Mouse (Mus musculus): ENCODE measurements around the gene Caml. TPM values are rescaled to one million over a fixed set of nuclear protein-coding genes. Genes with fewer than 3 reads are reported as not detected.
A peak's percentile ranks its signal among the peaks of the same experiment; 100 is the strongest.
"Not testable (repeated sequence)": the region's sequence is repeated elsewhere in the genome, so short reads cannot be mapped to it uniquely, and the experiment has no call there.

Caml gene
- polyA plus RNA-seq, 1 experiment from 2014 or later: 78.8 TPM

DNA sequence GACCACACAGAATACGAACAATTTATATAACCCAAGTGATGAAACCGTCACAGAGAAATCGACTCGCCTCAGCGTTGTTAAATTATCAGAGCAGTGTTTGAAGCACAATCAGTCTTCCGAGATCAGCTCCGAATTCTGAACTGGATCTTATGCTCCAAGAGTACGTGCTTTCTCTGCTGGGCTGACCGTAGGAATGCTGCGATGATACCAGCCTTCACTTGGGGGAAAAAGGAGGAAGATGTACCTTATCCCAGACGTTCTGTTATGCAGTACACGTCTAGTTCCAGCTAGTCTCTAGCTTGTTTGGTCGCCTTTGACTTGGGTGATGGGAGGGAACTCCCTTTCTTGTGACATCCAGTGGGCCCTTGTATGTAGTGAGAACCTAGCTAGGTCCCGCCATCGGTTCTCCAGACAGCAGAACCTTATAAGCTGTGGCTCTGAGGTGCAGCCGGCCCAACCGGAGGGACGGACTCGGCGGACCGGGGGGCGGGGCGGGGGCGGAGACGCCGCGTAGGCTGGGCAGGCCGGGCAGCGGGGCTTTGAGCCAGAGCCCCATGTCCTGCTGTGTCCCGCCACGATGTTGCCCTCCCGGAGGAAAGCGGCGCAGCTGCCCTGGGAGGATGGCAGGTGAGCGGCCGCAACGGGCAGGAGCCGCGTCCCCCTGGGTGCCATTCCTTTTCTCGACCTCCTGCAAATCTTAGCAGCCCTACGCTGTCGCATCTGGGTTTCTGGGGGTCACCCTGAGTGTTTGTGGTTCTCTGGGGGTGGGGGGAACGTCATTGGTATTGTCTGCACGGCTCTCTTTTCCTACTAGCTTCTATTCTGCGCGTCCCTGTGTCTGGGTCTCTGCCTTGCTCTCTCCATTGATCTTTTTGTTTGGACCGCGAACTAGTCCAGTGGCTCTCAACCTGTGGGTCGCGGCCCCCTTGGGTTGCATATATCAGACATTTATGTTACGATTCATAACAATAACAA is 23.0 kb upstream of the Caml start, which contains the start of gene B4galt7:
B4galt7 (plus strand) TSS at position 331 of the 975 bp plus-strand sequence.
- peak; percentile 85 for ATAC-seq (ENCODE audit: low FRiP score, low read depth)
- peaks cover 11% of the 10 kb centered on the region for H3K4me1 ChIP-seq
- H3K9ac ChIP-seq: peak within 1 kb of the TSS; percentile 83
- no peaks in the 10 kb centered on the region for H3K9me3 ChIP-seq
- WGBS: 9% methylated on average over 51 of the region's 51 CpGs
- peak within 1 kb of the TSS; percentile 11; the same call in 1 of the 2 replicates for H3K27ac ChIP-seq
- peak within 1 kb of the TSS; percentile 77 for H3K4me3 ChIP-seq
- H3K4me2 ChIP-seq (replicated peaks): peak within 1 kb of the TSS; percentile 68
- no peaks in the 10 kb centered on the region for H3K27me3 ChIP-seq (replicated peaks)
- peaks cover 46% of the 10 kb centered on the region for H3K36me3 ChIP-seq

DNA sequence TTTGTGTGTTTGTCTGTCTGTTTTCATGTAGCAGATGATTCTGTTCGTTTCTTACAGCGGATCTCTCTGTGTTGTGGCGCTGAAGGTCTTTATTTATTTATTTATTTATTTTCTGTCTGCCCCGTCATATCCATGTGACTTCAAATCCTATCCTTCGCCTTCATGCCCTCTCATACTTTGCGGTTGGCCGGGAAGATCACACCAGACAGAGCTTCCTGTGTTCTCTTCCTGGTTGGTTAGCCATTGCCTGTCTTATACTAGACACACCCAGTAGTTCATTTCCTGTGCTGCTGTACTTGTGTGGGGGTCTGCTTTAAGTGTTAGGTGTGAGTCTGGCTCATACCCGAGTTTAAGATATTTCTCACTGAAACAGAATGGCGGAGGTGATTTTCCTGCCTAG is 22.1 kb upstream of the Caml start:
- Histone ChIP-seq H3K27me3 (replicated peaks) (no peaks in the 10 kb centered on the region), H3K4me1 (peaks cover 11% of the 10 kb centered on the region), H3K4me2 (replicated peaks) (peak overlapping the region; percentile 68), H3K27ac (no peak overlapping the region), H3K4me3 (peak overlapping the region; percentile 77), H3K9me3 (no peaks in the 10 kb centered on the region), H3K36me3 (peaks cover 39% of the 10 kb centered on the region), H3K9ac (peak overlapping the region; percentile 83)
- WGBS: 29% methylated on average over 9 of the region's 9 CpGs
- 0 out of 2 replicates have a peak, but pooled peaks have one; percentile 6 for ATAC-seq (ENCODE audit: low FRiP score, low read depth)

DNA sequence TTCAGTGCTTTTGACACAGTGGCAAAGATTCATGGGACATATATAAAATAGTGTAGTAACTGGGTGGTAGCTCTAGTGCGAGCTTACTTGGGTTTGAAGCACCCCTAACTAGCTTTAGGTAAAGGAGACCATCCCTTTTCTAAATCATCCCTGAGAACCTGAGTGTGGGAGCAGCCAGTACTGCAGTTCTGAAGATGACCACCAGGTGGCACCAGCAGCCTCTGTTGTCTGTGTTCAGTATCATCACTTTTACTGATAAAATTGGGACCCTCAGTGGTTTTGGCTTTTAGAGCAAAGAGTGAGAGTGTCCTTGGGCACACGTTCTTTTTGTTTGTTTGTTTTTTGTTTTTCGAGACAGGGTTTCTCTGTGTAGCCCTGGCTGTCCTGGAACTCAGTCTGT is 21.2 kb upstream of the Caml start:
- Histone ChIP-seq H3K36me3 (peaks cover 39% of the 10 kb centered on the region), H3K27me3 (replicated peaks) (no peaks in the 10 kb centered on the region), H3K4me3 (no peak overlapping the region), H3K9ac (no peak overlapping the region), H3K4me1 (peaks cover 11% of the 10 kb centered on the region), H3K27ac (no peak overlapping the region), H3K4me2 (replicated peaks) (no peak overlapping the region; the same call in 1 of the 2 replicates), H3K9me3 (no peaks in the 10 kb centered on the region)
- WGBS: 8% methylated on average over 3 of the region's 3 CpGs
- ATAC-seq (ENCODE audit: low FRiP score, low read depth): no peak

DNA sequence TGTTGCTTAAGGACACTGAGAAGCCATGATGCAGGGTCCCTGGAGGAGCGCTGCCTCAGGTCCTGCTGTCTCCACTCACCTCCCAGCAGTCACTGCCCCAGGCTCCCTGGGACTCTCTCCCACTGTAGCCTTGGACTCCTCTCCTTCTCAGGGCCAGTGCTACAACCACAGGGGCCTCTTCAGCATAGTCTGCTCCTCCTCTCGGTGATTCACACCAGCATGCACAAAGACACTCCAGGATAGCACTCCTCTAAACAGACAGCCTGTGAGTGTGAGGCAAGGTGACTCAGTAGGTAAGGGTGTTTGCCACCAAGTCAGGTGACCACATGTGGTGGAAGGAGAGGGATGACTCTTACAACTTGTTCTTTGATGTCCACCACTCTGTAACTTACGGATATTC is 18.2 kb upstream of the Caml start:
- Histone ChIP-seq H3K9ac (no peak overlapping the region), H3K36me3 (peaks cover 51% of the 10 kb centered on the region), H3K4me3 (no peak overlapping the region), H3K4me2 (replicated peaks) (no peak overlapping the region), H3K27ac (no peak overlapping the region), H3K4me1 (peaks cover 11% of the 10 kb centered on the region), H3K9me3 (no peaks in the 10 kb centered on the region), H3K27me3 (replicated peaks) (no peaks in the 10 kb centered on the region)
- no peak for ATAC-seq (ENCODE audit: low FRiP score, low read depth)
- WGBS: 92% methylated on average over 3 of the region's 3 CpGs

DNA sequence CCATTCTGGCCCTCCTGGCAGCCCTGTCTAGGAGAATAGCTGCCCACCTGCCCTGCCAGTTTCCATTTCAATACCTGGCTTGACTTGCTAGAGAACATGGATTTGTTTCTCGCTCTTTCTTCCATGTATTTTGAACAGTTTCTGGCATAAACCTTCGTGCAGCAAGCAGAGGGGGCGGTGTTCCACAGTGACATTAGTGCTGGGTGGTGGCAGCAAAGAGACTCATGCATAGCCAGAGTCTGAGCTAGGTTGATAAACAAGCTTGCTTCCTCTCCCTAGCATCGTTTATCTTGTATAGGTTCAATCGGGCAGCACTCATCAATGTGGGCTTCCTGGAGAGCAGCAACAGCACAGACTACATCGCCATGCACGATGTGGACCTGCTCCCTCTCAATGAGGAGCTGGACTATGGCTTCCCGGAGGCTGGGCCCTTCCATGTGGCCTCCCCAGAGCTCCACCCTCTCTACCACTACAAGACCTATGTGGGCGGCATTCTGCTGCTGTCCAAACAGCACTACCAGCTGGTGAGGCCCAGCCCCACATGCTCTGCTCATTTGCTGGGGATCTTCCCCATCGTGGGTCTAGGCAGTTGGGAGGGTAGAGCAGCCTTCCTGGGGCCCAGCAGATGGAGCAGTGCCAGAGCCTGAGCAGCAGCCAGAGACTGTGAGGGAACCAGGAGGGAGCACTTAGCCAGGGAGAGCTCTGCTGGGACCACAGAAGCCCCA is 15.7 kb upstream of the Caml start:
- H3K4me1 ChIP-seq: peaks cover 4% of the 10 kb centered on the region; the same call in 1 of the 2 replicates
- no peaks in the 10 kb centered on the region for H3K9me3 ChIP-seq
- no peaks in the 10 kb centered on the region for H3K27me3 ChIP-seq (replicated peaks)
- H3K9ac ChIP-seq: no peak overlapping the region
- H3K4me2 ChIP-seq (replicated peaks): no peak overlapping the region
- peaks cover 63% of the 10 kb centered on the region for H3K36me3 ChIP-seq
- ATAC-seq (ENCODE audit: low FRiP score, low read depth): no peak
- 84% methylated on average over 10 of the region's 10 CpGs for WGBS
- H3K27ac ChIP-seq: no peak overlapping the region
- no peak overlapping the region for H3K4me3 ChIP-seq

DNA sequence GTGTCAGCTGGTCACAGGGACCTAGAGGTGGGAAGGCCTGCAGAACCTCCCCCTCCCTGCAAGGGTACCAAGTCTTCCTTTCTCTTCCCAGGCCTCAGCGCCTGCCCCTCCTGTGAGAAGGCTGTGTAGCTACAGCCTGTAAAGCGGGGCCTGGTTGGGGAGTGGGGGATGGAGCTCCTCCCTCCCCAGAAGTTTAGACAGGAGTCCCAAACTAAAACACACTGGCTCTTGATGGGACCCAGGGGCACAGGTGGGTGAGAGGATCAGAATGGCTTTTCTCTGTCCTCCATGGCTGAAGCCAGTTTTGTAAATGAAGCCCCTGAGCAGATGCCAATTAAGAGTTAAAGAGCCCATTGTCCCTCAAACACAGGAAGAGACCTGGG is 15.2 kb upstream of the Caml start:
- H3K36me3 ChIP-seq: peaks cover 63% of the 10 kb centered on the region
- no peak overlapping the region for H3K4me3 ChIP-seq
- no peak for ATAC-seq (ENCODE audit: low FRiP score, low read depth)
- H3K9me3 ChIP-seq: no peaks in the 10 kb centered on the region
- 91% methylated on average over 2 of the region's 2 CpGs for WGBS
- H3K4me1 ChIP-seq: no peaks in the 10 kb centered on the region
- H3K27me3 ChIP-seq (replicated peaks): no peaks in the 10 kb centered on the region
- no peak overlapping the region for H3K9ac ChIP-seq
- no peak overlapping the region for H3K4me2 ChIP-seq (replicated peaks)
- no peak overlapping the region for H3K27ac ChIP-seq

DNA sequence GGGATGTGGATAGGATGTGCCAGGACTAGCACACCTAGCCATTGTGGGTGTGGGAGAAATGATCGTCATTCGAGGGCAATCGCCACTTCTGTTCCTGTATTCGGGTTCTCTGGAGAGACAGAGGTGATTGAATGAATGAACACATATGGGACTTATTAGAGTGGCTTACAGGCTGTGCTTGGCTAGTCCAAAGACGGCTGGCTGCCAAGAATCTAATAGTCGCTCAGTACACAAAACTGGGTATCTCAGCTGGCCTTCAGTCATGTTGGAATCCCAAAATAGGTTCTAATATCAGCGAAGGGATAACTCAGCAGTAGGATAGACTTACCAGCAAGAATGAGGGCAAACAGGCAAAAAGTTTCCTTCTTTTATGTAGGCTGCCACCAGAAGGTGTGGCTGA is 10.8 kb upstream of the Caml start:
- Histone ChIP-seq H3K9ac (no peak overlapping the region), H3K27ac (no peak overlapping the region), H3K36me3 (peaks cover 38% of the 10 kb centered on the region), H3K27me3 (replicated peaks) (no peaks in the 10 kb centered on the region), H3K4me2 (replicated peaks) (no peak overlapping the region), H3K4me3 (no peak overlapping the region), H3K9me3 (no peaks in the 10 kb centered on the region), H3K4me1 (no peaks in the 10 kb centered on the region)
- ATAC-seq (ENCODE audit: low FRiP score, low read depth): no peak
- 90% methylated on average over 7 of the region's 7 CpGs for WGBS

DNA sequence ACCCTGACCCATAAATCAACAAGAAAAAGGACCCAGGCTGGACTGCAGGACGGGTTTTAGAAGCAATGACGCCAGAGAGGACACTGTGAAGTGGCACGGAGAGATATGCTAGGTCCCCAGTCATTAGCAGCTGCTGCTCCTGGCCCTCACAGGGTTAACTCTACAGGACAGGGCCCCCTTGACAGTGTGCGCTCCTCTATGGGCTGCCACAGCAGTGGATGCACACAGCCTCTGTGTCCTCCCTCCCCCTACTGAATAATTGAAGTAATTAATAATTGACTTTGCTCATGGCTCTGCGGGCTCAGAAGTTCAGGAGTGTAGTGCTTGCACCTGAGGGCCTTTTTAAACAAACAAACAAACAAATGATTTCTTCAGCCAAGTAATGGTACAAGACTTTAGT is 9.3 kb upstream of the Caml start:
- H3K9me3 ChIP-seq: no peaks in the 10 kb centered on the region
- no peak for ATAC-seq (ENCODE audit: low FRiP score, low read depth)
- 45% methylated on average over 5 of the region's 5 CpGs for WGBS
- no peak overlapping the region for H3K4me3 ChIP-seq
- H3K27me3 ChIP-seq (replicated peaks): no peaks in the 10 kb centered on the region
- peaks cover 23% of the 10 kb centered on the region for H3K36me3 ChIP-seq
- no peak overlapping the region for H3K4me2 ChIP-seq (replicated peaks)
- no peaks in the 10 kb centered on the region for H3K4me1 ChIP-seq
- H3K9ac ChIP-seq: no peak overlapping the region
- no peak overlapping the region for H3K27ac ChIP-seq

DNA sequence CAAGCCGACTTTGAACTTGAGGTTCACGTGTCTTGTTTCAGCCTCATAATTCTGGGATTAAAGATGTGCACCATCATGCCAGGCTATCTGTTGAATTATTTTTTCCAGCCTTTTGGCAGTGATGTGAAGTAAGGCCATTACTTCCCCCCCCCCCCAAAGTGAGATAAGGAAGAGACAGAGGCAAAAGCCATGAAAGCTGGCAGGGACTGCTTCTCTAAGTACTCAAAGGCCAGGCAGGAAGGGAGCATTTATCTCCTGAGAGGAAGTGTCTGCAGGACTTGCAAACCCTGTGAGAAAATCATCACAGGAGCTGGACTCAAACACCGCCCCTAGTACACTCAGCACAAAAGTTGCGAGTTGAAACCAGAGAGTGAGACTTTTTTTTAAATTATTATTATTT is 3.5 kb upstream of the Caml start:
- Histone ChIP-seq H3K4me3 (no peak overlapping the region), H3K4me1 (peaks cover 11% of the 10 kb centered on the region), H3K9me3 (no peaks in the 10 kb centered on the region), H3K36me3 (no peaks in the 10 kb centered on the region), H3K4me2 (replicated peaks) (no peak overlapping the region), H3K27ac (no peak overlapping the region), H3K9ac (no peak overlapping the region), H3K27me3 (replicated peaks) (no peaks in the 10 kb centered on the region)
- WGBS: 94% methylated on average over 4 of the region's 4 CpGs
- ATAC-seq (ENCODE audit: low FRiP score, low read depth): no peak

DNA sequence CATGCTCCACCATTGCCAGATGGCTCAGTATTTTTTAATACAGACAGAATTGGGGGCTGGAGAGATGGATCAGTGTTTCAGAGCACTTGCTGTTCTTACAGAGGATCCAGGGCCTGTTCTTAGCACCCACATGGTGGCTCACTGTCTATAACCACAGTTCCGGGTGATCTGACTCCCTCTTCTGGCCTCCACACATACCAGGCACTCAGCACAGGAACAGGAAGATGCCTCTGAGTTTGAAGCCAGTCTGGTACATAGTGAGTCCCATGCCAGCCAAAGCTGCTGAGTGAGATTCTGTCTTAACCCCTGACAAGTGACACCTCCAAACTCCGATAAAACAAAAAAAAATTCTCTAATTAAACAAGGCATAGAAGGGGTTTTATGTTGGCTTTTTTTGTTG is 2.5 kb upstream of the Caml start:
- no peak overlapping the region for H3K27ac ChIP-seq
- peaks cover 4% of the 10 kb centered on the region; the same call in 1 of the 2 replicates for H3K36me3 ChIP-seq
- ATAC-seq (ENCODE audit: low FRiP score, low read depth): no peak
- no peaks in the 10 kb centered on the region for H3K9me3 ChIP-seq
- no peak overlapping the region for H3K9ac ChIP-seq
- no peak overlapping the region for H3K4me2 ChIP-seq (replicated peaks)
- H3K4me3 ChIP-seq: no peak overlapping the region
- H3K27me3 ChIP-seq (replicated peaks): no peaks in the 10 kb centered on the region
- WGBS: 87% methylated on average over 2 of the region's 2 CpGs
- H3K4me1 ChIP-seq: peaks cover 19% of the 10 kb centered on the region

DNA sequence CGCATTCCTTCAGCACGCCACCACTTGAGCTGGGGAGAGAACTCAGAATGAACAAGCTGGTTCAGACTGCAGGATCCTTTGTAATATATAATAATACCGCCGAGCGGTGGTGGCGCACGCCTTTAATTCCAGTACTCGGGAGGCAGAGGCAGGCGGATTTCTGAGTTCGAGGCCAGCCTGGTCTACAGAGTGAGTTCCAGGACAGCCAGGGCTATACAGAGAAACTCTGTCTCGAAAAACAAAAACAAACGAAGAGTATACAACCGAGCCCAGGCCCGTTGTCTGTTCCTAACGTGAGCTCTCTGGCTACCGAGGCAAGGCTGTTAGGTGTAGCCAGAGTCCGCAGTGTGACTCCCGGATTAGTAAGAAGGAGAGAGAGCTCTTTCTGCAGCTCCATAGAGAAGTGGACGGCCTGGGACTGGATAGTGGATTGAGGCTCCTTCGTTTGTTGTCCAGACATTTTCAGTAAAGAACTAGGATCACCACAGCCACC is 603 bp upstream of the Caml start:
- Histone ChIP-seq H3K4me1 (peaks cover 19% of the 10 kb centered on the region), H3K9ac (peak overlapping the region; percentile 76), H3K36me3 (peaks cover 13% of the 10 kb centered on the region), H3K4me2 (replicated peaks) (peak overlapping the region; percentile 79), H3K4me3 (peak overlapping the region; percentile 62)
- not testable (repeated sequence) for H3K27ac ChIP-seq; H3K27me3 ChIP-seq (replicated peaks); ATAC-seq (ENCODE audit: low FRiP score, low read depth); H3K9me3 ChIP-seq
- WGBS: 29% methylated on average over 20 of the region's 20 CpGs

DNA sequence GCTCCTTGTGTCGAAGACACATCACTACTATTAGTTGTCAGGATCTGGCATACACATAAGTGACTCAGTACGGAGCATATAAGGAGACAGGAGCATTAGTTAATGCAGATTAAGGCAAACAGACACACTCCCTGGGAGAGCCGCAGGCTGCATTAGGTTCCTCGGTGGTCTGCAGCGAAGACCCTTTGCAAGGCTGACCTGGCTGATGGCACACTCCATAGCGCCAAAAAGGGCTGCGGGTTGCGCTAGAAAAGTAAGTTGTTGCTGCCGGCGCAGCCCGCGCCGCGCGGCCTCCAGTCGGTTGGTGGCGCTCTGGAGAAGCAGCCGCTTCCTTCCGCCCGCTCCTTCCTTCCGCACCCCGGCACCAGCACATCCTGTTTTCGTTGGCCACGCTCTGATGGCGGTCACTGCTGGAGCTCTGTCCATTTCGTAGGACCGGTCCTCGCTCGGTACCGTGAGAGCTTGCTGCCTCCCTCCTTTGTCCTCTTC is 11.9 kb downstream of the Caml start, which contains the start of gene Ddx46:
Ddx46 (plus strand) TSS at position 389 of the 489 bp plus-strand sequence.
- Histone ChIP-seq H3K9ac (peak within 1 kb of the TSS; percentile 92), H3K27ac (peak within 1 kb of the TSS; percentile 48; the same call in 1 of the 2 replicates), H3K4me3 (peak within 1 kb of the TSS; percentile 98), H3K9me3 (no peaks in the 10 kb centered on the region), H3K36me3 (peaks cover 51% of the 10 kb centered on the region), H3K4me1 (peaks cover 10% of the 10 kb centered on the region), H3K27me3 (replicated peaks) (no peaks in the 10 kb centered on the region), H3K4me2 (replicated peaks) (peak within 1 kb of the TSS; percentile 79)
- peak; percentile 80 for ATAC-seq (ENCODE audit: low FRiP score, low read depth)
- 7% methylated on average over 30 of the region's 30 CpGs for WGBS

Measured in neural tube, embryonic 12.5 days (tissue).